Mouse (Mus musculus) midbrain, postnatal 0 days (tissue): ENCODE data around the gene Hbb-bh2. TPM values are rescaled to one million over a fixed set of nuclear protein-coding genes. Genes with fewer than 3 reads are reported as not detected.

Source experiments
- ATAC-seq: fragments of 200-750 bp; cut with Nextera tagmentation; 2 replicates; pipeline ENCODE4 v1.8.0; 2017; ENCODE audit warnings: moderate number of reproducible peaks, mild to moderate bottlenecking, moderate TSS enrichment, moderate library complexity; ENCODE audit not compliant: low FRiP score
- DNase-seq: peaks from one replicate; pipeline ENCODE4 v3.0.0-alpha.2; 2015; ENCODE audit warnings: low spot score
- H3K27ac ChIP-seq: fragments of 300-500 bp; sonication (generic); 2 replicates; pipeline ENCODE4 v1.5.1; 2014; ENCODE audit warnings: low read depth, mild to moderate bottlenecking, low read length, mixed read lengths
- H3K27me3 ChIP-seq: fragments of 300-500 bp; sonication (generic); 2 replicates; pipeline ENCODE4 v1.6.1; 2014; ENCODE audit warnings: low read length, control low read depth, mixed read lengths; ENCODE audit not compliant: insufficient read depth
- H3K36me3 ChIP-seq: fragments of 300-500 bp; sonication (generic); 2 replicates; pipeline ENCODE4 v1.6.1; 2014; ENCODE audit warnings: low read length, control low read depth, mixed read lengths; ENCODE audit not compliant: insufficient read depth
- H3K4me1 ChIP-seq: fragments of 300-500 bp; sonication (generic); 2 replicates; pipeline ENCODE4 v1.6.1; 2014; ENCODE audit warnings: mild to moderate bottlenecking, control low read depth, antibody characterized with exemption, low read length, mixed read lengths; ENCODE audit not compliant: insufficient read depth
- H3K4me2 ChIP-seq: fragments of 300-500 bp; sonication (generic); 2 replicates; pipeline ENCODE4 v1.6.1; 2014; ENCODE audit warnings: low read depth, mild to moderate bottlenecking, low read length, mixed read lengths; ENCODE audit not compliant: poor library complexity, severe bottlenecking
- H3K4me3 ChIP-seq: fragments of 300-500 bp; sonication (generic); 2 replicates; pipeline ENCODE4 v1.5.1; 2014; ENCODE audit warnings: low read depth, mild to moderate bottlenecking, low read length, moderate library complexity
- H3K9ac ChIP-seq: fragments of 300-500 bp; sonication (generic); replicated peaks from 2 replicates; pipeline ENCODE4 v1.6.1; 2014; ENCODE audit warnings: mild to moderate bottlenecking, low read length, moderate library complexity, mixed read lengths; ENCODE audit not compliant: poor library complexity, severe bottlenecking
- H3K9me3 ChIP-seq: fragments of 300-500 bp; sonication (generic); 2 replicates; pipeline ENCODE4 v1.6.1; 2016; ENCODE audit warnings: low read length, control low read depth
- CTCF ChIP-seq: IDR thresholded peaks from 2 replicates; pipeline ENCODE4 v1.5.1; 2016; ENCODE audit warnings: antibody characterized with exemption, mild to moderate bottlenecking
- WGBS: fragments of 180-500 bp; shearing (Covaris S2); extraction: QIAGEN DNeasy Blood & Tissue Kit; methylation state at CpG from one replicate; pipeline ENCODE4 v1.1.7; 2014; 5-methylcytosine and 5-hydroxymethylcytosine counted together
- polyA plus RNA-seq: library from polyadenylated mRNA; unstranded; fragments of >200 nt; fragmentation: Nextera tagmentation; extraction: Ambion mirVana; gene quantifications from 2 replicates; pipeline ENCODE4 v1.2.1, GENCODE M21; 2015
- total RNA-seq: library from RNA; depleted of rRNA; stranded (reverse); fragments of >200 nt; gene quantifications from 2 replicates; pipeline ENCODE4 v1.2.3, GENCODE M21; 2014; rRNA removed

Hbb-bh2 gene
- total RNA-seq (not detected in 2 replicates), polyA plus RNA-seq (not detected in 2 replicates)

DNA sequence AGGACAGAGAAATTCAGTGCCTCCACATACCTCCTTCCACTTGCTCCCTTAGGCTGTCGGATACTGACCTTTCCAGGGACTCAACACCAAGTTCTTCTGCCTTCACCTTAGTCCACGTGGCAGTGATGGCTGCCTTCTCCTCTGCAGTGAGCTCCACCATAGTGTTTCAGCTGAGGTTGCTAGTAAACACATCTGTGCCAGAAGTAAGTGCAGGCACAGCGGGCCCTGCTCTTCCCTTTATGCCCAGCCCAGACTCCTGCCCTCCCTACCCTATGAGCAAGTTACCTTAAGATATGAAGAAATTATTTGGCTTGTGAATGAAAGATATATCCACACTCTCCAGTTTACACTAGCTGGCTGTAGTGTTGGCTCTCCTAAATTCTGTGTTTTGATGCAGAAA lies at the start of gene Hbb-bh2:
Gene Hbb-bh2, minus strand, starts transcription at position 253 of the 400 bp plus-strand sequence.
- Histone ChIP-seq H3K9me3 (no peaks in the 10 kb centered on the region), H3K36me3 (no peaks in the 10 kb centered on the region), H3K27ac (no peak within 1 kb of the TSS), H3K4me2 (no peak within 1 kb of the TSS), H3K4me3 (no peak within 1 kb of the TSS), H3K27me3 (no peaks in the 10 kb centered on the region), H3K4me1 (no peaks in the 10 kb centered on the region), H3K9ac (no peak within 1 kb of the TSS)
- no peak for ATAC-seq
- 68% methylated on average over 3 of the region's 3 CpGs for WGBS
- TF ChIP-seq CTCF: no peak
- DNase-seq: no peak

DNA sequence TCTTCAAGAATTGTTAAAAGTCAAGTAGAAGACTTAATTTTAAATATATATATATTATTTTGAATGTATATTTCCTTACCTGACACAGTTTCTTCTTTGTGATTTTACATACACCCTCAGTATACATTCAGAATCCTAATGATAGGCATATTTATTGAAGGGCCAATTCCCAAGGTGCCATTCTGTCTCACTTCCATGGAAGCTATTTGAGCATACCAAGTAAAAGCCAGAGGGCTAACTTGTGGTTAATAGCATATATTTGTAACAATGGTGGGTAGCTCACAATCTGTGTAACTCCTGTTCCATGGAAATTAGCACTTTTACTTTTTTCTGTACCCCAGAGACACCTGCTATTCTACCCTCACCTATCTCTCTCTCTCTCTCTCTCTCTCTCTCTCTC lies 45.8 kb upstream of the Hbb-bh2 start, which contains the start of gene Olfr66:
Gene Olfr66, minus strand, starts transcription at position 101 of the 400 bp plus-strand sequence.
- no peak within 1 kb of the TSS for H3K9ac ChIP-seq
- no peak for TF ChIP-seq CTCF
- H3K9me3 ChIP-seq: no peaks in the 10 kb centered on the region
- H3K4me3 ChIP-seq: no peak within 1 kb of the TSS
- DNase-seq: no peak
- no peak within 1 kb of the TSS for H3K27ac ChIP-seq
- no peaks in the 10 kb centered on the region for H3K27me3 ChIP-seq
- H3K4me2 ChIP-seq: no peak within 1 kb of the TSS
- ATAC-seq: no peak
- no peaks in the 10 kb centered on the region for H3K36me3 ChIP-seq
- no peaks in the 10 kb centered on the region for H3K4me1 ChIP-seq

DNA sequence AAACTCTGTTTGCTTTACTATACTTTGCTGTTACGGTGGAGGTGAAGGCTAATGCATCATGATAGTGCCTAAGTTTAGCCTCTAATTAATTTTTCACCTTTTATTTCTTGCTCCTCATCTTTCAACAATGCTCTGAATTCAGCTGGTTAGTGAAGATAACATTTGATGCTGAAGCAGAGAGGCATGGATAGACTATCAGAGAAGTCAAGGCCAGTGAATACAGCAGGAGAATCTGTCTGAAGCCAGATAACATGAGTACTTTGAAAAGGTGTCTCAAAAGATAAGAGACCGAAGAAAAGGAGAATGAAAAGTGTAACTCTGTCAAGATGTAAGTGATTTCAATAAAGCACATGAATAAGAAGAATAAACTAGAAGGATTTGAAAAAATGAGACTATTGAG lies 36.8 kb upstream of the Hbb-bh2 start:
- H3K27ac ChIP-seq: no peak overlapping the region
- WGBS: 82% methylated on average over 2 of the region's 2 CpGs
- H3K4me2 ChIP-seq: no peak overlapping the region

DNA sequence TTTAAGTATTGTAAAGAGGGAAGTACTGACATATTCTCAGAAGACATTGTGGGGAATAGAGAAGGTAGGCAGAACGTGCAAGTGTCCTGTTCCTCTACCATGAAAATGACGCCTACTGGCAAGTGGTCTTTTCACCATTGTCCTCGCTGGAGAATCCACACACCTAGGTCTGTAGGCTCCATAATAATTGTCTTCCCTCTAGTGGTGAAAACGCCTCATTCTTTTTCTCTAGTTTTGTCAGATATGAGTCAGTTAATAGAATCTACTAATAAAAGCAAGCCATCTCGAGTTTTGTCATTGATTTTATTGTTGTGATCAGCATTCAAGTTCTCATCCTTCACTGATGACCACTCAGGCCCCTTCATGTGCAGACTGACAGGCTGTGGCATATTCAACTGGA lies 34.1 kb upstream of the Hbb-bh2 start:
- peak; percentile 56 for TF ChIP-seq CTCF

More for the DNA sequence above, 36.8 kb upstream of the Hbb-bh2 start:
- no peaks in the 10 kb centered on the region for H3K4me1 ChIP-seq
- no peak for TF ChIP-seq CTCF
- no peaks in the 10 kb centered on the region for H3K36me3 ChIP-seq
- H3K9me3 ChIP-seq: no peaks in the 10 kb centered on the region
- no peaks in the 10 kb centered on the region for H3K27me3 ChIP-seq
- DNase-seq (no peak), ATAC-seq (no peak)
- no peak overlapping the region for H3K9ac ChIP-seq
- H3K4me3 ChIP-seq: no peak overlapping the region

DNA sequence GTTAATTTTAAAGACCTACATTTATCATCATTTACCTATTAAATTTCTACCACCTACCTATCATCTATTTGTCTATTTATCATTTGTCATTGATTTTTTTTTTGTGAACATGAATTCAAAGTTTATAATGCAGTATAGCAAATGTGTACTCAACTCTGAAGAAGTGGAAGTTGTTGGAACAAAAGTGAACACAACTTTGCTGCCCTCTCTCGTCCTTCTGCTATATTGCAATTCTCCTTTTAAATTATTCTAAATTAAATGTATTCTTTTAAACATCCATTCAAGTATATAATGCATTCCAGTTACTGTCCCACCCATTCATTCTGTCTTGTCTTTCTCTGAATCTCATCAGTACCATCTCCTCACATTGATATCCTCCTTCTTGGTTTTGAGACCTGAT lies 32.7 kb upstream of the Hbb-bh2 start:
- Histone ChIP-seq H3K36me3 (no peaks in the 10 kb centered on the region), H3K4me1 (no peaks in the 10 kb centered on the region), H3K4me3 (no peak overlapping the region), H3K9ac (no peak overlapping the region), H3K4me2 (no peak overlapping the region), H3K27me3 (no peaks in the 10 kb centered on the region), H3K9me3 (no peaks in the 10 kb centered on the region), H3K27ac (no peak overlapping the region)
- peak; percentile 78 for TF ChIP-seq CTCF
- DNase-seq: peak; percentile 69
- 6% methylated on average over 1 of the region's 1 CpGs for WGBS
- no peak for ATAC-seq

More for the DNA sequence above, 34.1 kb upstream of the Hbb-bh2 start:
- ATAC-seq (no peak), DNase-seq (peak; percentile 12)
- H3K27ac ChIP-seq: no peak overlapping the region
- WGBS: 47% methylated on average over 5 of the region's 5 CpGs
- no peaks in the 10 kb centered on the region for H3K4me1 ChIP-seq
- H3K9ac ChIP-seq: no peak overlapping the region
- H3K27me3 ChIP-seq: no peaks in the 10 kb centered on the region
- H3K36me3 ChIP-seq: no peaks in the 10 kb centered on the region
- H3K9me3 ChIP-seq: no peaks in the 10 kb centered on the region
- no peak overlapping the region for H3K4me2 ChIP-seq
- H3K4me3 ChIP-seq: no peak overlapping the region

DNA sequence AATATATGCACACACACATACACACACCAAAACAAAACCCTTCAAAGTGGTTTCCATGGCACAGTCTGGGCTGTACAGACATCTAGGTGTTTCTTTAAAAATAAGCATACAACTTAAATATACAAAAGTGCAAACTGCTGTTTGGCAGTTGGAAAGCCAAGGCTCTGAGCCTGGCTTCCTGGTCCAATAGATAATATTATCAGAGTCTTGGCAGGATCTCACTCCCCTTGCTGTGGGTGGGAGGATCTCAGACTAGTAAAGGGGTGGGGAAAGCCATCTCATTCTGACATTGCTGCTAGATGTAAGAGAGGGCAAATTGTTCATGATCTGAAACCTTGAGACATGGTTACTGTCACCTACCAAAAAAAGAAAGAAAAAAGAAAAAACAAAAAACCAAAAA lies 30.3 kb upstream of the Hbb-bh2 start:
- no peaks in the 10 kb centered on the region for H3K9me3 ChIP-seq
- no peaks in the 10 kb centered on the region for H3K27me3 ChIP-seq
- no peak overlapping the region for H3K27ac ChIP-seq
- ATAC-seq: no peak
- no peaks in the 10 kb centered on the region for H3K4me1 ChIP-seq
- DNase-seq: no peak
- TF ChIP-seq CTCF: no peak
- no peak overlapping the region for H3K9ac ChIP-seq
- H3K4me3 ChIP-seq: no peak overlapping the region
- no peak overlapping the region for H3K4me2 ChIP-seq
- no peaks in the 10 kb centered on the region for H3K36me3 ChIP-seq
